Mouse (Mus musculus): ENCODE data around the gene Mios.

The Mios gene

GRCm38 (mm10) chr6:8278426-8279002 lies 69.5 kb downstream of the Mios start:
- DNase-seq: no peak

- DNase-seq: no peak
Measured at GRCm38 (mm10) chr6:8283255-8283654, 74.2 kb downstream of the Mios start.

- DNase-seq: no peak
Measured at GRCm38 (mm10) chr6:8285401-8285960, 76.5 kb downstream of the Mios start.

All from lung, postnatal 36 days (tissue).